Mouse (Mus musculus): ENCODE results near the gene Arhgap35.

Arhgap35 gene

GRCm38 (mm10) chr7:16604141-16604540, 10.7 kb downstream of the Arhgap35 start:
- peak in 1 of 2 experiments; percentile 56 for DNase-seq

GRCm38 (mm10) chr7:16601683-16602102, 13.1 kb downstream of the Arhgap35 start:
- no peak for DNase-seq

GRCm38 (mm10) chr7:16599006-16599405, 15.8 kb downstream of the Arhgap35 start:
- peak; percentile 55 to 71 for DNase-seq

GRCm38 (mm10) chr7:16591292-16591691, 23.5 kb downstream of the Arhgap35 start:
- no peak for DNase-seq

GRCm38 (mm10) chr7:16587649-16588048, 27.1 kb downstream of the Arhgap35 start:
- DNase-seq: no peak

GRCm38 (mm10) chr7:16584384-16584783, 30.4 kb downstream of the Arhgap35 start:
- DNase-seq: peak; percentile 36 to 50

- DNase-seq: no peak
These were observed 31.0 kb downstream of the Arhgap35 start for GRCm38 (mm10) chr7:16583775-16584174.

GRCm38 (mm10) chr7:16582299-16582698, 32.5 kb downstream of the Arhgap35 start:
- DNase-seq: peak in 1 of 2 experiments; percentile 18

- peak; percentile 58 to 60 for DNase-seq
These were observed 33.3 kb downstream of the Arhgap35 start for GRCm38 (mm10) chr7:16581276-16582100.

- DNase-seq: peak in 1 of 2 experiments; percentile 17
These were observed 38.1 kb downstream of the Arhgap35 start for GRCm38 (mm10) chr7:16576719-16577118.

GRCm38 (mm10) chr7:16571191-16571590, 43.6 kb downstream of the Arhgap35 start:
- no peak for DNase-seq

- DNase-seq: no peak
These were observed 44.1 kb downstream of the Arhgap35 start for GRCm38 (mm10) chr7:16570737-16571136.

GRCm38 (mm10) chr7:16564491-16564890, 50.3 kb downstream of the Arhgap35 start:
- DNase-seq: no peak

GRCm38 (mm10) chr7:16557783-16558538, 56.8 kb downstream of the Arhgap35 start:
- no peak for DNase-seq

GRCm38 (mm10) chr7:16557251-16557650, 57.5 kb downstream of the Arhgap35 start:
- DNase-seq: no peak

- DNase-seq: no peak
These were observed 60.6 kb downstream of the Arhgap35 start for GRCm38 (mm10) chr7:16554215-16554614.

GRCm38 (mm10) chr7:16551581-16551980, 63.2 kb downstream of the Arhgap35 start:
- no peak for DNase-seq

- DNase-seq: no peak
These were observed 65.5 kb downstream of the Arhgap35 start for GRCm38 (mm10) chr7:16549299-16549698.

- DNase-seq: no peak
These were observed 70.0 kb downstream of the Arhgap35 start for GRCm38 (mm10) chr7:16544770-16545169.

GRCm38 (mm10) chr7:16537220-16537903, 77.4 kb downstream of the Arhgap35 start:
- no peak for DNase-seq

- DNase-seq: no peak
These were observed 88.8 kb downstream of the Arhgap35 start for GRCm38 (mm10) chr7:16525995-16526394.

- no peak for DNase-seq
These were observed 89.3 kb downstream of the Arhgap35 start for GRCm38 (mm10) chr7:16525448-16525847.

- peak in 1 of 2 experiments; percentile 20 for DNase-seq
These were observed 90.5 kb downstream of the Arhgap35 start for GRCm38 (mm10) chr7:16524308-16524707.
